Mouse (Mus musculus) olfactory bulb, adult 2 months (tissue): ENCODE data around the gene Tesk2.

Experiments used
- CTCF ChIP-seq: fragments of 200-500 bp; IDR thresholded peaks from 2 replicates; pipeline ENCODE4 v1.5.1; 2012; ENCODE audit warnings: low read depth, mild to moderate bottlenecking, low read length, moderate library complexity; ENCODE audit not compliant: insufficient read depth
- POLR2A ChIP-seq: fragments of 200-500 bp; IDR thresholded peaks from 2 replicates; pipeline ENCODE4 v1.6.1; 2012; ENCODE audit warnings: mild to moderate bottlenecking, low read depth, low read length, moderate library complexity; ENCODE audit not compliant: insufficient read depth

DNA sequence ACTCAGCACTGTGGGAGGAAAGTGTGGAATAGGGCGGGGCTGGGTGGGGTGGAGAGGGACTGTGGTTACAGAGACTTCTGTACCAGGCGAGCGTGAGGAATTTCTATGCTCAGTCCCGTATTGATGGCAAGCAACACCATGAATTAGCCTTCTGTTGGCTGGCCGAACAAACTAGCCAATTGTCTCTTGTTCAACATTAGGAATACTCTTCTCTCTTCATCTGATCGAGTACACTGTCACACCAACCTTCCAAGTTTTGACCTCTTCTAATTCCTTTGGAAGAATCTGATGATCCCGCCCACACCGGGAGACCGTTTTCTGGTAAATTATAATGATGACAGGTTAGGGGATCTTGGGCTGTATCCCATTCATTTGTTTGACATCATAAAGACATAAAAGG is 13.1 kb upstream of the Tesk2 start:
- TF ChIP-seq CTCF: no peak
- TF ChIP-seq POLR2A: no peak
